Mouse (Mus musculus) forebrain, embryonic 14.5 days (tissue): ENCODE measurements around the gene Mgarp. TPM values are rescaled to one million over a fixed set of nuclear protein-coding genes. Genes with fewer than 3 reads are reported as not detected.
A peak's percentile ranks its signal among the peaks of the same experiment; 100 is the strongest.
"Not testable (repeated sequence)": the region's sequence is repeated elsewhere in the genome, so short reads cannot be mapped to it uniquely, and the experiment has no call there.

ENCODE experiments used
- ATAC-seq: fragments of 200-750 bp; cut with Nextera tagmentation; 2 replicates; pipeline ENCODE4 v1.8.0; 2017; ENCODE audit warnings: mild to moderate bottlenecking, moderate library complexity
- DNase-seq: peaks from one replicate; pipeline ENCODE4 v3.0.0-alpha.2; 2015; ENCODE audit warnings: low spot score
- H3K27ac ChIP-seq: fragments of 300-500 bp; sonication (generic); 2 replicates; pipeline ENCODE4 v1.5.1; 2014; ENCODE audit warnings: low read depth, mild to moderate bottlenecking, control low read depth, low read length, moderate library complexity
- H3K27me3 ChIP-seq: fragments of 300-500 bp; sonication (generic); replicated peaks from 2 replicates; pipeline ENCODE4 v1.6.1; 2014; ENCODE audit warnings: low read length, control low read depth, mixed read lengths; ENCODE audit not compliant: control insufficient read depth, insufficient read depth
- H3K36me3 ChIP-seq: fragments of 300-500 bp; sonication (generic); 2 replicates; pipeline ENCODE4 v1.6.1; 2014; ENCODE audit warnings: low read length, control low read depth; ENCODE audit not compliant: control insufficient read depth, insufficient read depth
- H3K4me1 ChIP-seq: fragments of 300-500 bp; sonication (generic); 2 replicates; pipeline ENCODE4 v1.6.1; 2014; ENCODE audit warnings: antibody characterized with exemption, low read length, control low read depth; ENCODE audit not compliant: control insufficient read depth, insufficient read depth
- H3K4me2 ChIP-seq: fragments of 300-500 bp; sonication (generic); 2 replicates; pipeline ENCODE4 v1.6.1; 2014; ENCODE audit warnings: mild to moderate bottlenecking, control low read depth, low read length
- H3K4me3 ChIP-seq: fragments of 300-500 bp; sonication (generic); 2 replicates; pipeline ENCODE4 v1.5.1; 2014; ENCODE audit warnings: low read depth, low read length, control low read depth
- H3K9ac ChIP-seq: fragments of 300-500 bp; sonication (generic); 2 replicates; pipeline ENCODE4 v1.6.1; 2014; ENCODE audit warnings: mild to moderate bottlenecking, low read length, control low read depth, moderate library complexity
- H3K9me3 ChIP-seq: fragments of 300-500 bp; sonication (generic); replicated peaks from 2 replicates; pipeline ENCODE4 v1.6.1; 2016; ENCODE audit warnings: low read length, control low read depth, mixed read lengths; ENCODE audit not compliant: control insufficient read depth
- WGBS: fragments of 180-500 bp; shearing (Covaris S2); extraction: QIAGEN DNeasy Blood & Tissue Kit; methylation state at CpG from one replicate; pipeline ENCODE4 v1.1.7; 2014; 5-methylcytosine and 5-hydroxymethylcytosine counted together
- polyA plus RNA-seq: library from polyadenylated mRNA; unstranded; fragments of >200 nt; fragmentation: Nextera tagmentation; extraction: Ambion mirVana; gene quantifications from 2 replicates; pipeline ENCODE4 v1.2.1, GENCODE M21; 2014

Gene Mgarp
- polyA plus RNA-seq, 1 experiment from 2014 or later = 0.56 TPM

DNA sequence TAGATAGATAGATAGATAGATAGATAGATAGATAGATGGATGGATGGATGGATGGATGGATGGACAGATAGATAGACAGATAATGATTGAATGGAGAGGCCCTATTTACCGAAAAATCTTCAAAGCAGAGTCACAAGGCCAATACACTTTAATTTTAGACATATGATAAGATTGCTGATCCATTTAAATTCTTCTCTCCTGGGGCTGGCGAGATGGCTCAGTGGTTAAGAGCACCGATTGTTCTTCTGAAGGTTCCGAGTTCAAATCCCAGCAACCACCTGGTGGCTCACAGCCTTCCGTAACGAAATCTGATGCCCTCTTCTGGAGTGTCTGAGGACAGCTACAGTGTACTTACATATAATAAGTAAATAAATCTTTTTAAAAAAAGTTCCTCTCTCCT is 41.6 kb downstream of the Mgarp start:
- WGBS = 88% methylated on average over 6 of the region's 6 CpGs
- not testable (repeated sequence) for H3K4me3 ChIP-seq, H3K36me3 ChIP-seq, H3K4me1 ChIP-seq, DNase-seq, H3K27ac ChIP-seq, H3K9ac ChIP-seq, ATAC-seq, H3K4me2 ChIP-seq, H3K9me3 ChIP-seq, H3K27me3 ChIP-seq

DNA sequence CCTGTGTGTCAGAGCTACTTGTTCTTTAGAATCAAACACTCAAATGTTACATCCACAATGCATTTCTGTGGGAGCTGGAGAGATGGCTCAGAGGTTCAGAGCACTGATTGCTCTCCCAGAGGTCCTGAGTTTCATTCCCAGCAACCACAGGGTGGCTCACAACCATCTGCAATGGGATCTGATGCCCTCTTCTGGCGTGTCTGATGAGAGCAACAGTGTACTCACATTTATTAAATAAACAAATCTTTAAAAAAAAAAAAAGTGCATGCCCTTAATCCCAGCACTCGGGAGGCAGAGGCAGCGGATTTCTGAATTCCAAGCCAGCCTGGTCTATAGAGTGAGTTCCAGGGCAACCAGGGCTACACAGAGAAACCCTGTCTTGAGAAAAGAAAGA is 42.5 kb downstream of the Mgarp start:
- Histone ChIP-seq H3K9ac (no peak overlapping the region), H3K4me2 (no peak overlapping the region), H3K4me3 (no peak overlapping the region), H3K36me3 (no peaks in the 10 kb centered on the region), H3K9me3 (no peaks in the 10 kb centered on the region), H3K27ac (no peak overlapping the region), H3K27me3 (0 out of 2 replicates have a peak, but pooled peaks cover 8% of the 10 kb centered on the region), H3K4me1 (no peaks in the 10 kb centered on the region)
- WGBS = 73% methylated on average over 3 of the region's 3 CpGs
- ATAC-seq = no peak
- DNase-seq = no peak

DNA sequence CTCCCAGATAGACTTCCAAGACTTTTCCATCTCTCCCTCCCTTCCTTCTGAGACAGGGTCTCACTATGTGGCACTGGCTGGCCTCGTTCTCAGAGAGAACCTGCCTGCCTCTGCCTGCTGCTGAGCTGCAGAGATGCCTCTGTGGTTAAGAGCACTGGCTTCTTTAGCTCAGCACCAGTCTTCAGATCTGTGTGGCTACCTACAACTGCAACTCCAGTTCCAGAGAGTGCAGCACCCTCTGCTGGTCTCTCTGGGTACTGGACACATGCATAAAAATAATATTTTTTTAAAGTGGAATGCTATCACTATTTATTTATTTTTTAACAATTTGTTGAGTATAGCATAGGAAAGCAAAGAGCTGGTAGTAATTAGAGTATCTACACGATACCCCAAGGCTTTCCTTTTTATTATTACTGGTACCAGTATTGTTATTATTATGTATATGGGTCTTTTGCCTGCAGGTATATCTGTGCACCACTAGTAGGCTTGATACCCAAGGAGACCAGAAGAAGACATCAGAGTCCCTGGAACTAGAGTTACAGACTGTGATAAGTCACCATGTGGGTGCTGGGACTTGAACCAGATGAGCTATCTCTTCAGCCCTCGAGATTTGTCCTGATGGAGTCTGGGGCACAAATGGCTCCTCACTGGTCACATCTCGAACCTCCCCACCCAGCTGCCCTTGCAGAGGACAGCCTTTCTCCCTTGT is 43.1 kb downstream of the Mgarp start:
- Histone ChIP-seq H3K4me3 (no peak overlapping the region), H3K36me3 (no peaks in the 10 kb centered on the region), H3K27ac (no peak overlapping the region), H3K9me3 (no peaks in the 10 kb centered on the region), H3K27me3 (0 out of 2 replicates have a peak, but pooled peaks cover 8% of the 10 kb centered on the region), H3K4me1 (no peaks in the 10 kb centered on the region), H3K4me2 (no peak overlapping the region), H3K9ac (no peak overlapping the region)
- WGBS = 79% methylated on average over 4 of the region's 4 CpGs
- DNase-seq (peak; percentile 47), ATAC-seq (0 out of 2 replicates have a peak, but pooled peaks have one; percentile 51)

GRCm38 (mm10) chr3:51350806-51351205 is 45.7 kb downstream of the Mgarp start:
- Histone ChIP-seq H3K27me3 (no peaks in the 10 kb centered on the region), H3K36me3 (no peaks in the 10 kb centered on the region), H3K9me3 (no peaks in the 10 kb centered on the region), H3K9ac (no peak overlapping the region), H3K4me2 (no peak overlapping the region), H3K4me3 (no peak overlapping the region), H3K27ac (no peak overlapping the region), H3K4me1 (no peaks in the 10 kb centered on the region)
- no peak for ATAC-seq
- WGBS = 36% methylated on average over 3 of the region's 3 CpGs
- no peak for DNase-seq

DNA sequence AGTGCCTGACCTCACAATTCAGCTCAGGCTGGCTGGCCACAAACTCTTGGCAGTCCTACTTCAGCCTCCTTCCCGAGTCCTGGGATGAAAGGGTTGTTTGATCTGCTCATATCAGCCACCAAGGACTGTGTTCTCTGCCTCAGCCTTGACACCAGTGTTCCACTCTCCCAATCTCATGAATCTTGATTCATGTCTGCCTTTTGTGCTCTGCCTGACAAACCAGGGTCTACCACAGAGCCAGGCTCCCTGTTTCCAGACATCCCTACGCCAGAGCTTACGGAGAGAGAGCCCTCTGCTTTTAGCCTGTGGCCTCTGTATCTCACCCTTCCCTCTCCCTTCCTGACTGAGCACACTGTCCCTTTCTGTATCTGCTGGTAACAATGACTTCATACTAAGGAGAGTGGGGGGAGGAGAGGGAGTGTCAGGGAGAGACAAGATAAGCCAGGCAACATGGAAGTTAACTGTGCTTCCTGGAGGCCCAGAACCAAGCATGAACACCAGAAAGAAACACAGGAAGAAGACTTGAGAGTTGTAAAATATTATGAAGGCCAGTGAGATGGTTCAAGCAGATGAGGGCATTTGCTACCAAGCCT is 47.8 kb downstream of the Mgarp start:
- no peaks in the 10 kb centered on the region for H3K4me1 ChIP-seq
- H3K27ac ChIP-seq = no peak overlapping the region
- no peak for ATAC-seq
- H3K9ac ChIP-seq = no peak overlapping the region
- H3K9me3 ChIP-seq = no peaks in the 10 kb centered on the region
- no peaks in the 10 kb centered on the region for H3K27me3 ChIP-seq
- no peaks in the 10 kb centered on the region for H3K36me3 ChIP-seq
- H3K4me3 ChIP-seq = no peak overlapping the region
- DNase-seq = no peak
- no peak overlapping the region for H3K4me2 ChIP-seq
- 57% methylated on average over 3 of the region's 3 CpGs for WGBS

GRCm38 (mm10) chr3:51345017-51345416 is 51.5 kb downstream of the Mgarp start:
- H3K9me3 ChIP-seq, H3K27me3 ChIP-seq, DNase-seq, H3K4me2 ChIP-seq, H3K36me3 ChIP-seq, H3K27ac ChIP-seq, H3K9ac ChIP-seq, H3K4me3 ChIP-seq, ATAC-seq, H3K4me1 ChIP-seq: not testable (repeated sequence)
- 98% methylated on average over 2 of the region's 2 CpGs for WGBS

DNA sequence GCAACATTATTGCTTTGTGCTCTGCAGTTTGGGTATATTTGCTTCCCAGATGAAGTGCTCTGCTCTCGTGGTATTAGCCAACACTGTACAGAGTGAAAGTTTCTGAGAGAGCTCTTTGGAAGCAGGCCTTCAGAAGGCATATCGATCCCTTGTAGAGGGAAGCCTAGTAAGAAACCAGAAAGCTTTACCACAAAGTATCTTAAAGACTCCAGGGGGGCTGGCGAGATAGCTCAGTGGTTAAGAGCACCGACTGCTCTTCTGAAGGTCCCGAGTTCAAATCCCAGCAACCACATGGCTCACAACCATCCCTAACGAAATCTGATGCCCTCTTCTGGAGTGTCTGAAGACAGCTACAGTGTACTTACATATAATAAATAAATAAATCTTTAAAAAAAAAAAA is 52.4 kb downstream of the Mgarp start:
- DNase-seq, H3K4me2 ChIP-seq, H3K27me3 ChIP-seq, H3K9me3 ChIP-seq, H3K4me3 ChIP-seq, H3K4me1 ChIP-seq, H3K36me3 ChIP-seq, H3K27ac ChIP-seq, ATAC-seq, H3K9ac ChIP-seq: not testable (repeated sequence)
- WGBS = 90% methylated on average over 6 of the region's 6 CpGs

DNA sequence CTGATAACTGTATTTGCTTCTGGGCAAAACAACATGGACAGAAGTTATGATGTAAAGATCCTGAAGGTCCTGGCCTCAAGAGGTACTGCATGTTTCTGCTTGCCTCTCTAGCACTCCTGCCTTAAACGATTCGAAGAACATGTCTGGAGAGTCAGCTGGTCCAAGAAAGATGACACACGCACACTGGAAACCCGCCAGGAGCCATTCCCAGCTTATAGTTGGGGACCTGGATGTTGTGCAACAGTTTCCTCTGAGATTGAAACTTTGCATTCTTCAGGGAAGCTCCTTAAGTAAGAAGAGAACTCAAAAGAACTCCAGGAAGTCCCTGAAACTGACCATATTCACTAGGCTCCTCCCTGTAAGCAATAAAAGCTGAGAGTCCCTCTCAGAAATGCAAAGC is 53.3 kb downstream of the Mgarp start:
- WGBS = 88% methylated on average over 4 of the region's 4 CpGs
- no peak overlapping the region for H3K27ac ChIP-seq
- peaks cover 3% of the 10 kb centered on the region; the same call in 1 of the 2 replicates for H3K4me1 ChIP-seq
- H3K4me2 ChIP-seq = no peak overlapping the region
- ATAC-seq (no peak), DNase-seq (no peak)
- no peaks in the 10 kb centered on the region for H3K9me3 ChIP-seq
- no peak overlapping the region for H3K4me3 ChIP-seq
- no peaks in the 10 kb centered on the region for H3K36me3 ChIP-seq
- H3K27me3 ChIP-seq = no peaks in the 10 kb centered on the region
- H3K9ac ChIP-seq = no peak overlapping the region

- Histone ChIP-seq H3K4me1 (peaks cover 5% of the 10 kb centered on the region; the same call in 1 of the 2 replicates), H3K27ac (peak overlapping the region; percentile 100), H3K36me3 (no peaks in the 10 kb centered on the region), H3K9me3 (no peaks in the 10 kb centered on the region), H3K4me3 (peak overlapping the region; percentile 95), H3K9ac (peak overlapping the region; percentile 95), H3K27me3 (no peaks in the 10 kb centered on the region), H3K4me2 (peak overlapping the region; percentile 82)
- DNase-seq (peak; percentile 15), ATAC-seq (no peak)
- WGBS = 7% methylated on average over 9 of the region's 9 CpGs
Observed at GRCm38 (mm10) chr3:51342152-51342551, 54.4 kb downstream of the Mgarp start.
